Mouse (Mus musculus) gastrocnemius, postnatal 25 days (tissue): Measurements from ENCODE around the gene Arnt2. TPM values are rescaled to one million over a fixed set of nuclear protein-coding genes. Genes with fewer than 3 reads are reported as not detected.

Source experiments
- DNase-seq: peaks from one replicate; pipeline ENCODE4 v3.0.0; 2022
- long read RNA-seq, 2 experiments: library from polyadenylated mRNA; stranded (forward); transcript quantifications; one replicate each; pipeline ENCODE4 v2.0.0; 2021
- total RNA-seq, 2 experiments: library from RNA; stranded (reverse); gene quantifications; 1 replicate in 1 of 2; 2 replicates in 1 of 2; pipeline ENCODE4 v1.2.3; 2021

Gene Arnt2
- total RNA-seq: 1 to 10 TPM in 1 of 2 experiments, under 1 TPM in 1; 0.72 to 1.1 TPM
- long read RNA-seq, experiment 1: 0 reads
- long read RNA-seq, experiment 2: 0 reads

- DNase-seq: no peak
These were observed at the start of gene Arnt2 for GRCm38 (mm10) chr7:84409896-84410521. TSS of gene Arnt2 (minus strand) at chr7:84410176.

GRCm38 (mm10) chr7:84451681-84452080 lies 41.7 kb upstream of the Arnt2 start:
- no peak for DNase-seq

- DNase-seq: no peak
These were observed 39.1 kb upstream of the Arnt2 start for GRCm38 (mm10) chr7:84449066-84449465.

- no peak for DNase-seq
These were observed 38.5 kb upstream of the Arnt2 start for GRCm38 (mm10) chr7:84448512-84448911.

- no peak for DNase-seq
These were observed 37.9 kb upstream of the Arnt2 start for GRCm38 (mm10) chr7:84447740-84448435.

- DNase-seq: no peak
These were observed 37.1 kb upstream of the Arnt2 start for GRCm38 (mm10) chr7:84447060-84447459.

- no peak for DNase-seq
These were observed 32.5 kb upstream of the Arnt2 start for GRCm38 (mm10) chr7:84442343-84442911.

- no peak for DNase-seq
These were observed 29.6 kb upstream of the Arnt2 start for GRCm38 (mm10) chr7:84439606-84440005.

- DNase-seq: no peak
These were observed 24.9 kb upstream of the Arnt2 start for GRCm38 (mm10) chr7:84434901-84435300.

GRCm38 (mm10) chr7:84432151-84432550 lies 22.2 kb upstream of the Arnt2 start:
- DNase-seq: no peak

- no peak for DNase-seq
These were observed 17.2 kb upstream of the Arnt2 start for GRCm38 (mm10) chr7:84427221-84427620.

GRCm38 (mm10) chr7:84424670-84425385 lies 14.9 kb upstream of the Arnt2 start:
- DNase-seq: no peak

- no peak for DNase-seq
These were observed 11.8 kb upstream of the Arnt2 start for GRCm38 (mm10) chr7:84421753-84422152.

GRCm38 (mm10) chr7:84421291-84421665 lies 11.3 kb upstream of the Arnt2 start:
- no peak for DNase-seq

GRCm38 (mm10) chr7:84420581-84421290 lies 10.8 kb upstream of the Arnt2 start:
- no peak for DNase-seq

GRCm38 (mm10) chr7:84417441-84417840 lies 7.5 kb upstream of the Arnt2 start:
- DNase-seq: no peak

- no peak for DNase-seq
These were observed 2.6 kb upstream of the Arnt2 start for GRCm38 (mm10) chr7:84412570-84412969.

GRCm38 (mm10) chr7:84409241-84409895 lies 608 bp downstream of the Arnt2 start:
- DNase-seq: no peak

GRCm38 (mm10) chr7:84408282-84408681 lies 1.7 kb downstream of the Arnt2 start:
- DNase-seq: no peak

- DNase-seq: no peak
These were observed 6.6 kb downstream of the Arnt2 start for GRCm38 (mm10) chr7:84403371-84403770.

- DNase-seq: no peak
These were observed 8.1 kb downstream of the Arnt2 start for GRCm38 (mm10) chr7:84401641-84402455.
